22 mouse cellular contexts compared by ENCODE assay signal in genomic region chr13:52055741-52056140, GRCm38 (mm10).
"Had no signal": no experiment of that assay in that cellular context is flagged by ENCODE, and none has a peak within 500 bp of the region (broad histone marks: within the 10 kb centered on the region; RNA-seq: fewer than 3 reads in every experiment).

No protein-coding gene starts in this region.

- H3K4me1 ChIP-seq: heart, embryonic 13.5 days; heart, embryonic 15.5 days; hindbrain, embryonic 13.5 days; hindbrain, embryonic 15.5 days had no signal

- ATAC-seq: forebrain, postnatal 0 days; hindbrain, postnatal 0 days; intestine, embryonic 16.5 days; liver, embryonic 12.5 days had no signal

- H3K4me3 ChIP-seq: heart, adult 2 months; heart, embryonic 13.5 days; heart, embryonic 15.5 days; hindbrain, embryonic 13.5 days; hindbrain, embryonic 15.5 days; limb, embryonic 13.5 days; limb, embryonic 15.5 days; liver, embryonic 12.5 days had no signal

- H3K4me2 ChIP-seq: heart, embryonic 11.5 days; heart, embryonic 13.5 days; heart, embryonic 15.5 days; hindbrain, embryonic 13.5 days; hindbrain, embryonic 15.5 days; limb, embryonic 13.5 days; limb, embryonic 15.5 days; liver, embryonic 12.5 days had no signal

- H3K9me3 ChIP-seq: heart, embryonic 13.5 days; heart, embryonic 15.5 days; hindbrain, embryonic 13.5 days; hindbrain, embryonic 15.5 days; limb, embryonic 13.5 days; limb, embryonic 15.5 days; liver, embryonic 12.5 days had no signal

- H3K36me3 ChIP-seq: heart, embryonic 13.5 days; heart, embryonic 15.5 days; hindbrain, embryonic 13.5 days; hindbrain, embryonic 15.5 days; limb, embryonic 13.5 days; limb, embryonic 15.5 days; liver, embryonic 12.5 days had no signal

- H3K27ac ChIP-seq: heart, adult 2 months; heart, embryonic 13.5 days; heart, embryonic 15.5 days; hindbrain, embryonic 13.5 days; hindbrain, embryonic 15.5 days; hindbrain, postnatal 0 days; limb, embryonic 13.5 days; limb, embryonic 15.5 days; liver, embryonic 12.5 days; liver, embryonic 14.5 days had no signal

- DNase-seq: forebrain, postnatal 0 days; gastrocnemius, postnatal 14 days; gastrocnemius, postnatal 36 days; heart, adult 11 months; heart, adult 2 months; heart, postnatal 14 days; heart, postnatal 36 days; layer of hippocampus, adult 9-11 months; layer of hippocampus, postnatal 36 days; left cerebral cortex, postnatal 4 days; lung, adult 18-20 months had no signal

- H3K27me3 ChIP-seq: heart, embryonic 13.5 days; heart, embryonic 15.5 days; hindbrain, embryonic 15.5 days; limb, embryonic 13.5 days; limb, embryonic 15.5 days; liver, embryonic 12.5 days had no signal

- H3K9ac ChIP-seq: forebrain, postnatal 0 days; heart, embryonic 13.5 days; heart, embryonic 15.5 days; hindbrain, embryonic 13.5 days; hindbrain, embryonic 15.5 days; limb, embryonic 13.5 days; limb, embryonic 15.5 days; liver, embryonic 12.5 days; liver, embryonic 14.5 days had no signal
